Mouse (Mus musculus) thymus, postnatal 14 days (tissue): ENCODE data around the gene Ankrd23.
"Not testable (repeated sequence)": the region's sequence is repeated elsewhere in the genome, so short reads cannot be mapped to it uniquely, and the experiment has no call there.

Experiments
- DNase-seq: peaks from one replicate; pipeline ENCODE4 v3.0.0; 2021

Ankrd23 gene

DNA sequence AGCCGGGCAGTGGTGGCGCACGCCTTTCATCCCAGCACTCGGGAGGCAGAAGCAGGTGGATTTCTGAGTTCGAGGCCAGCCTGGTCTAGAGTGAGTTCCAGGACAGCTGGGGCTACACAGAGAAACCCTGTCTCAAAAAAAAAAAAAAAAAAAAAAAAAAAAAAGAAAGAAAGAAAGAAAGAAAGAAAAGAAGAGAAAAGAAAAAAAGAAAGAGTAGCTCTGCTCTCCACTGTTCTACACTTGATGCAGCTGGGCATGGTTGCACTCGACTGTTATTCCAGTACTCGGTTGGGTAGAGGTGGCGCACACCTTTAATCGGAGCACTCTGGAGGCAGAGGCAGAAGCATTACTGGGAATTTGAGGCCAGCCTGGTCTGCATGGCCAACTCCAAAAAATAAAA, at the start of gene Ankrd23:
Gene Ankrd23 (minus strand): TSS at position 101 of the 400 bp plus-strand sequence.
- DNase-seq: not testable (repeated sequence)

DNA sequence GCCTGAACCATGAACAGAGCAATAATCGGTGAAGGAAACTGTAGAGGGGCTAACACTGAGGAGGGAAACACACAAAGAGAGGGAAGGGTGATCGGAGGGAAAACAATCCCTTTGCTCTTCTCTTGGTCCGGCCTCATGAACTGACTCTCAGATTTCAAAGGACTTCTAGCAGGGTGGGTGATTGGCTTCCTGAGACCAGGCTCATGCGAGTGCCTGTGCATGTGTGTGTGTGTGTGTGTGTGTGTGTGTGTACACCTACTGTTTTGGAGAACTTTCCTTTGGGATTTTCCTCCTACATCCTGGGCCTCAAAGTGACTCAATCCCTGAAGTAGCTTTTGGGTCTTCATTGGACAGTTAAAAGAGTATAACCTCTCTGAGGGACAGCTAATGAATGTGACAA, 49.6 kb upstream of the Ankrd23 start:
- DNase-seq: no peak

DNA sequence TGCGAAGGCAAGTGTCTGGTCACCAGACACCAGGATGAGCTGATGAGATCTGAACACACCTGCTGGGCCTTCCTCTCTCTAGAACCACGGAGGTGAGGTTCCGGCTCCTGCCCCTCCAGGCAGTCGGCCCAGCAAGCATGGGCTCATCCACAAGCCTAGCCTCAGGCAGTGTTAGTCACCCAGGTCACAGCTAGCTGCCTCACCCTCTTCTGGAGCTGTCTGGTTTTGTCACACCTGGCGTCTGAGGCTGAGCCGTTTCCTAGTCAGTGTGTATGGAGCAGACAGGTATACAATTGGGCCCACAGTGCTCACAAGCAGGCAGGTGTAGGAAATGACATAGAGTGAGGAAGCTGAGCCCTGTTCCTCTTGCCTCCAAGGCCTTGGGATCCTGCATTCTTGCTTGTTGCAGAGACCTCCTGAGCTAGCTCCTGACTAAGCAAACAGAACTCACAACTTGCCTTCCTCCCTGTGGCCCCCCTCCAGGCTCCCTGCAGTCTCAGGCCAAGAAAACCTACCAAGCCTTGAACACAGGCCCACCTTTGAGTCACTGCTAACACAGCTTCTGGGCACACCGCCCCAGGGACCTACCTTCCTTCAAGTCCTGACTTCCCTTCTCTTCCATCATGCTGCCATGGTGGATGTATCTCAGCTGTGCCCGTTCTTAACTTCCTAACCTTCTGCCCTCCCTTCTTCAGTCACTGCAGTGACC, 46.9 kb upstream of the Ankrd23 start:
- DNase-seq: no peak

DNA sequence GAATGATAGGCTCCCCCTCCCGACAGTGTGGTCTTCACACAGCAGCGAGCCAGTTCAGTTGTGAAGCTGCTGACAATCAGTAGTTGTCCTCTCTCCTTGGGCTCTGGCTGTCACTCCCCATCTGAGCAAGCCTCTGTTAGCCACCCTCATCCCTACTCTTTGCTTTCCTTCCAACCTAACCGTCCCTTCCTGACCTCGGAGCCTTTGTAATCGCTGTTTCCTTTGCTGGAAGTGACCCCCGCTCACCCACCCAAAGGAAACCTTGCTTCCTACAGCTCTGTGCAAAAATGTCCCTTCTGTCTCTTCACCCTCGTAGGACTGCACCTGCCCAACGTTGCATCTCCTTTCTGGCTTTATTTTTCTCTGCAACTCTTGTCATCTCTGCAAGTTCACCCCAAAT, 45.5 kb upstream of the Ankrd23 start:
- no peak for DNase-seq

DNA sequence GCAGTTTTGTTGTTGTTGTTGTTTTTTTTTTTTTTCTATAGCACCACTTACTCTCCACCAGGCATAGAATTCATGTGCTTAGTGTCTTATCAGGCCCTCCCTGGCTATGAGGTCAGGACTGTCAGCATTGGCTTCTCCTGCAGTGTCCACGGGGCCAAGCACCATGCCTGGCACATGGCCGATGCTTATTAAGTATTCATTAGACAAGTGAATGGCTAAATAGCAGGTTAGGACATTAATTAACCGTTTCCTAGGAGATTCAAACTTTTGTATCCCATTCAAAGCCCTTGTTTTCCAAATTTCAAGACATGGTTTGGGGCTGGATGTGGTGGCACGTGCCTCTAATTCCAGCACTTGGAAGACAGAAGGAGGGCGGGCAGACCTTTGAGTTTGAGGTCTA, 44.6 kb upstream of the Ankrd23 start:
- no peak for DNase-seq

DNA sequence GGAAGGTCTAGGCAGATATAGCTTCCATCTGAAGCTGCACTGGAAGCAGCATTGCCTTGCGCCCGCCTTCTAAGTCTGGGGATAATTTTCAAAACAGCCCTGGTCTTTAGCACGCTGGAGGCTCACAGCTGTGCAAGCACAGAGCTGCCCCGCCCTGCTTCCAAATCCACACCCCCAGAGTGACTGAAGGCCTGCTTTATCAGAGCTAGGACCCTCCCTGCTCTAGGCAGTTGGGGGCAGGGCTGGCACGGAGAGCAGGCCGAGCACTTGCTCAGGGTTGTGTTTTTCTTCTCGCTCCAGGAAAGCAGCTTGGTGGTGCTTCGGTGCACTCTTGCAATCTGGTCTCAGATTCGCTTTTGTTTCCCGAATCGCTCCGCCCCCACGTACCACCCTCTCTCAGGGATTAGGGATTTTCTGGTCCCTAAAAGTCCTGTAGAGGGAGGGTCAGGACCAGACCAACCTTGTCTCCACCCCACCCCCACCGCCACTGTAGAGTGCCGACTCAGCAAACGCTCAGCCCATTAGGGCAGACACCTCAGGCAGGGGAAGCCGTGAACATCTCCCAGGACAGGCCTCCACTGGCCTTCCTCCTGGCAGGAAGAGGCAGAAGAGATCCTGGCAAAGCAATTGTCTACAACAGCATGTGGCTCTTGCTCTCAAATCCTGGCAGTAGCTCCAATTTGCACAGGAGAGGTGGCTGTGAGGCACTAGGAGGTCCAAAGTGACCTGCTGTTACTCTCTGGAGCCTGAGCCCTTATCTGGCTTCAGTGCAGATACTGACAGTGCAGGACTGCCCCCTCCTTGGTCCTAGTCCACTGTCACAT, 43.9 kb upstream of the Ankrd23 start:
- peak; percentile 20 for DNase-seq

DNA sequence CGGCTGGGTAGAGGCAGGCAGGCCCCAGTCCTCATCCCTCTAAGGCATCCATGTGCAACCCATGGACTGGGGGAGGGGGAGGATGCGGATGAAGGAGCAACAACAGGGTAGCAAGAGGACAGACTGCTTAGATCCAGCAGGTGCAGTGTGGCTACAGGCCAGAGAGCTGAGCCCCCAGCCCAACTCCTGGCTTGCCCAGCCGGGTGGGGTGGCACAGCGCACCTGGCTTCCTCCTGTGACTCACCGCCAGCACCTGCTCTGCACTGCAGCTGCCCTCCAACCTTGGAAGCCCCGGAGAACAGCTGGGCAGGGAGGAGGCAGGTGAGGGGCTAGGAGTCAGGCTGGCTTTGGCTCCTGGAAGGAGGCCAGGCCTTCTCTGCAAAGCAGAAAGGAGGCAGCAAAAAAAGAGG, 43.3 kb upstream of the Ankrd23 start:
- peak; percentile 82 for DNase-seq

DNA sequence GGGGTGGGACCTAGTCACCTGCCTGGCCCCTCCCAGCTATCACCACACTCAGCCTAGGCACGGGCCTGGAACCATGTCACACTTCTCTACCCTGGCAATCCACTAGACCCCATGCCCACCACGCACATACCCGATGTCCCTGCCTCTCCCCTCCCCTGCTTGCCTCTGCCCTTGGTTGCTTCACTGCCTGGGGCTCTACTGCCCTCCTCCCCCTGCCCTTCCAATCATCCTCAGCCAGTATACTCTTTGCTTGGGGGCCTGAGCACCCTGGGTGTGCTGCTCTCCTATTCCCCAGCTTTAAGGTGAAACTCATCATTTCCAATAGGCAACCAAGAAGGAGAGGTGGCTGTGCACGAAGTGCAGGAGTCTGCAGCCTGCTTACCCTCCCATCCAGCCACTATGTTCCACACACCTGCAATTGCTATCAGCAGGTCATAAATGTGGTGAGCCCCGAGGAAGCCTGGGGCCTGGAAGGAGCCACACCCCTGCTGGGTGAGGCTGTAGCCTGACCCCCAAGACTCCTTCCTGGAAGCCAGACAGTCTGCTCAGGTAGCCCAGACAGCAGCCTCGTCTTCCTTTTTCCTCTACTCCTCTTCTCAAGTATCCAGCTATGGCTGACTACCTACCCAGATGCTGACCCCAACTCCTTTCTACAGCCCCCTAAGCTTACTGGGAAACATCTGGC, 40.5 kb upstream of the Ankrd23 start:
- DNase-seq: no peak

DNA sequence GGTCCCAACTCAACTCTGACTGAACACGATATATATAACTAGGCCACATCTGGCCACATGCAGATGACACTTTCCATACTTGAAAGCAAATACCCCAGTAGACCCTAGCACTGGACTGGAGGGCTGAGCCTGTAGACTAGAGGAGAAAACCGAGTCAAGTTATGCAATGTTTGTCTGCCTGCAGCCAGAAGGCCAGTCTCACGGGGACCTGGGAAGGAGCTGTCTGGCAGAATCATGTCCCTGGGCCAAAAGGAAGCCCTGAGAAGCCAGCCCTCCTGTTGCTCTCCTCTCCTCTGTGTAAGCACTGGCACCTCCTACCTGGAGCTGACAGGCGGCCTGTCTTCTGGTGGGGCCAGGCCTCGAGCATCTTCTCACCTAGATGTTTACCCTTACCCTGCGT, 38.7 kb upstream of the Ankrd23 start:
- no peak for DNase-seq

DNA sequence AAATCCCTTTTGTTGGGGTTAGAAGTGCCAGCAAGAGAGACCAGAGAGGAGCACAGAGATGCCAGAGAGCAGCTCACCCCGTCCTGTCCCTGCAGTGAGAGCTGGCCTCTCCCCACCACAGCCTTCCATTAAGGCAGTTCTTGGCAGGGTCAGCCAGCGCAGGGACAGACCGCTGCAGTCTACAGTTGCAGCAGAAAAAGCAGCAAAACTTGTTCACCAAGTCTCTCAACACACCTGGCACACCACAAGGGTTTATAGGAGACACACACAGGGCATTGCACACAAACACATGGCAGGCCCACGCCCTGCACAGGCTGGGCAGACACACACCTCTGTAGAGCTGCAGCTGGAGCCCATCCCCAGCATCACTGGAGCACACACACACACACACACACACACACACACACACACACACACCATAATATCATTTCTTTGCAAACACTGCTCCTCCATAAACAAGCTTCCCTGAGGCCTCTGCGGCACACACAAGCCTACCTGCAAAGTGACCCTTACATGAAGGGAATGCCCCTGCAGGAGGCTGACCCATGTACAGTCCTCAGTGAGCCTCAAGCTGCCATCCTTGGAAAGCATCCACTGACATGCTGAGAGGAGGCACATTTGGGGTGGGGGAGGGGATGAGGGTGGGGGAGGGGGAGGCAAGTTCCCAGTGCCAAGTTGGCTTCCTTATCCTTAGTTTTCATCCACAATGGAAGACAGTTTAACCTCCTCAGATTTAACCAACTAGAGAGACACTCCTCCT, 37.7 kb upstream of the Ankrd23 start:
- no peak for DNase-seq

DNA sequence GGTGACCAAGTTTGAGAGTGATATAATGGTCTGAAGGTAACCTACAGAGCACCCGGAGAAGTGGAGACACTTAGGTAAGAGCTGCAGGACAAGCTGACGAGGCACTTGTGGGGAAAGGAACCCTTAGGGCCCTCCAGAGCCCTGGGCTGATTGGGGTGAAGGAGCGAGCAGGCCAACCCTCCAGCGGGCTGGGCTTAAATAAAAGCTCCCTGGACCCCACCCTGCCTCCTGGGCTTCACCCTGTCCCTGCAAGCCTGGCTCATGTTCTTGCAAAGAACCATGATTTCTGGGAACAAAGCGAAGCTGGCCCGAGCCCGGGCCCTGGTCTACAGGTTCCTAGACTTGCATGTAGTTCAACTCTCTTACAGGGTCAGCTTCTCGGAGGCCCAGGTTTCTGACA, 36.8 kb upstream of the Ankrd23 start:
- DNase-seq: no peak

DNA sequence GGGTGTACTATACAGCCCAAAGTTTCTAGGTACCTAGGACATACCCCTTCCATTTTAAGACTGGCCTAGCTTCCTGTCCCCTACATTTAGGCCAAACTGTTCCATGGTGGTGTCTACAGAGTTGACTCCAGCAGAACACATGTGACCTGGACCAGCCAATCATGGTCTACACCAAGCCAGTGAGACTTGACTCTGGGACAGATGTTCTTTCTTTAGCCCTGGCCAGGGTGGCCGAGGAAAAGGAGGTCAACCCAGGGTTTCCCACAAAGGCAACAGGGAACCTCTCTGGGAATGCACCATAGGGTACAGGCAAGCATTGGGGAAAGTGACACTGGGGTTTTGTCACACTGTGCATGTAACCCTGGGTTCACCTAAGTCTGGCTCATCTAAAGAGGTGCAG, 36.0 kb upstream of the Ankrd23 start:
- DNase-seq: no peak

DNA sequence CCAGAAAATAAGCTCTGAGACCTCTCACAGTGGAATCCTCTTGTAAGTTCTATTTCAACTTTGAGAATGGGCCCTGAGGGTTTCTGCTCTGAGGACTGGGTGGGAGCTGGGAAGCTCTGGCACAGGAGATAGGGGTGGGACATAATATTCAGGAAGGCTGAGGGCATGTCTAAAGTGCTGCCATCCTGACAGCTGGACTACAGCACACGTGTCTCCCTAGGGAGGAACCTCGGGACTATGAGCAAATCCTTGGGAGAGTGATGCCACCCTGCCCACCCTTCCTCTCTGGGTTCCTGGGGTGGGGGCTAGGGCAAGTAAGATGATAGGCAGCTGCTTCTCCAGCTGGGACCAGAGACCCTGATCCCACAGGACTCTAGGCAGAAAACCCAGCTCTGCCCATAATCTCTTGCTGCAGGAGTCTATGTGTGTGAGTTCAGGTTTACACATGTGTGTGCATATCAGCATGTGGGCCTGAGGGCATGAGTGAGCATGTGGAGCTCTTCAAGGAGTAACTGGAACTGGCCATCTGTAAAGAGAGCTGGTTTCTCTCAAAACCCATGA, 35.5 kb upstream of the Ankrd23 start:
- no peak for DNase-seq

DNA sequence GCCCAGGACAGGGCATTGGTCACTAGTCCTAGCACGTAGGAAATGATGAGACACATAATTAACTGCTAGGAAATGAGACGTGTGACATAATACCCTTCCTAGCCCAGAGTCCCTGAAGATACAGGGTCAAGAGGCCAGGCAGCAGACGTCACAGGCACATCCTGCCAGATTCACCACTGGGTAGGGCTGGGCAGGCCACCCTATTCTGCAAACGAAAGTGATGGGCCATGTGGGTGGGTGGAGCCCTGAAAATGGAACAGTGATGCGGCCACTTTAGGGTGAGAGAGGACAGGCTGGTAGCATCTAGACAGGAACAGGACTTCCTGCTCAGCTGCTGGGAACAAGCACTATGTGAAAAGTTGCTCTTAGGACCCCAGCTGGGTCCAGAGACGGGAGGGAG, 34.9 kb upstream of the Ankrd23 start:
- no peak for DNase-seq

DNA sequence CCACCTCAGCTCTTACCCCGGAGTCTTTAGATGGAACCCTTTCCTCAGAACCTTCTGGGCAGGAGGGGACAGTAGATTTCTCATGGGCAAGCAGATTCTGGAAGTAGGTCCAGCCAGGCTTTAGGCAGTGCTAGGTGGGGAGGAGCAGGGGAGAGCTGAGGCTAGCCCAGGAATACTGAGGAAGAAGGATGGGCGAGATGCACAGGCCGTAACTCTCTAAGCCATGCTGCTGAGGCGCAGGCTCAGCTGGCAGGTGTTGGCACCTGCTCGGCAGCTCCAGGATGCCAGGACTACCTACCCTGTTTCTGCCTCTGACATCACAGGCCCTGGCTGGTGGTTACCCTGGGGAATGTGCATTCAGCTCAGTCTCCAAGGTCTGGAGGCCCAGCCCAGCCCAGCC, 33.6 kb upstream of the Ankrd23 start:
- no peak for DNase-seq

DNA sequence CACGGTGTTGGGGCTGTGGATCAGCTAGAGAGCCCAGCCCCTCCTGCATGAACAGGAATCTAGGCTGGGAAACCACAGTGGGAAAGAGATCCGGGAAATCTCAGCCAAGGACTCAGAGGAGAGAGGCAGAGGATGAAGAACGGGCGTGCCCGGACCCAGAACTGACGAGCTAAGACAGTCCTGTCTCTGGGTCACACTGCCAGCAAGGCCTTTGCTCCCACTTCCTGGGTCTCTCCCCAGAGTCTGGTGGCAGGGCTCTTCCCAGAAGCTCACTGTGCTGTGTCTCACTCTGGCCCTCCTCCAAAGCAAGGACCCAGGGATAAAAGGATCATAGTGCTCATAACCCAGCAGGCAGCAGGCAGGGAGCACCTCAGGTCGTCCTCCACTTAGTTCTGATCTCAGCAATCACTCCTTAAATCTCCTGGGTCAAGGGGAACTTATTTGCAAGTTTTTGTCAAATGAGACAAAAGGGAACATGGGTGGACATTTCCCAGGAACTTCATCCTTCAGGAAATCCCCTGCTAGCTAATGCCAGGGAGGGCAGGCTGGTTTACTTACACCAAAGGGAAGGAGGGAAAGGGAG, 33.1 kb upstream of the Ankrd23 start:
- DNase-seq: no peak

DNA sequence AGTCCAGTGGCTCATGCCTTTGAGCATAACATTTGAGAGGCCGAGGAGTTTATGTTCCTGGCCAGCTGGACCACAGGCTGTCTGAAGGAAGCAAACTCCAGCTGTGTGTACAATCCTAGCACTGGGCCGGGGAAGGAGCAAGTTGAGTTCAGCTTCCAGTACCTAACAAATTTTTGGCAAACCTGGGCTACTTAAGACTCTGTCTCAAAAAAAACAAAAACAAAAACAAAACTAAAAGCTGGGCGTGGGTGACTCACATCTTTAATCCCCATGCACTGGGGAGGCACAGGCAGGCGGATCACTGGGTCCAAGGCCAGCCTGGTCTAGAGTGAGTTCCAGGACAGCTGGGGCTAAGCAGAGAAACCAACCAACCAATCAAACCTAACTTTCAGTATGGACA, 32.1 kb upstream of the Ankrd23 start:
- DNase-seq: no peak

DNA sequence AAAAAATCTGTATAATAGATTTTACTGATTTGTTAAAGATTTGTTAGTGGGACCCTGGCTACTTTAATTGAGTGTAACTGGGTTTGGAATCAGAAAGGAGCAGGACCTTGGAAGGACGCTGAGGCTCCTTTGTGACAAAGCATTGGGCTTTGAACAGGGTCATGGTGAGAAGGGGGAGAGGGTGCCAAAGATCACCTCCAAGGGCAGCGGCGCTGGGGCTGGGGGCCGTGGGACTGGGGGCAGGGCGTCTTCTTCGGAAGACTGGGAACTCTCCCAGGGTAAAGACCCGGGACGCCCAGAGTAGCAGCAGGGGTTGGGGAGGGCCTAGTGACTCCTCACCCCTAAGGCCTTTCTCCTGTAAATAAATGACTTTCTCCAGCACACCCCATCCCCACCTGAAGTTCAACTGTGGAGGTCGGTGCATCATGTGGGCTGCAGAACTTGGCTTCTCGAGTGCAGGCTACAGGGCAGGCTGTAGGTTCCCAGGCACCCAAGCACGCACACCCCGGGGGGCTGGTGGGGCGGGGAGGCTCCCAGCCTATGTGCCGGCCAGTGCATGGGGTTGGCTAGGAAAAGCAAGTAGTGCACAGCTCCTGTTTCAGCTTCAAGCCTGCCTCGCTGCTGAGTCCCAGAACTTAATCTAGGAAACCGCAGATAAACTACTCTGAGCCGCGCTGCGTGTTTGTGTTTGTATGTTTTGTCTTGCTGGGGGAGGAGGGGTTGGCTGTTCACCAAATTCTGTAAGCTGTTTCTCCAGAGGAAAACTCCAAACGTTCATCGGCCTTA, 31.3 kb upstream of the Ankrd23 start:
- no peak for DNase-seq

DNA sequence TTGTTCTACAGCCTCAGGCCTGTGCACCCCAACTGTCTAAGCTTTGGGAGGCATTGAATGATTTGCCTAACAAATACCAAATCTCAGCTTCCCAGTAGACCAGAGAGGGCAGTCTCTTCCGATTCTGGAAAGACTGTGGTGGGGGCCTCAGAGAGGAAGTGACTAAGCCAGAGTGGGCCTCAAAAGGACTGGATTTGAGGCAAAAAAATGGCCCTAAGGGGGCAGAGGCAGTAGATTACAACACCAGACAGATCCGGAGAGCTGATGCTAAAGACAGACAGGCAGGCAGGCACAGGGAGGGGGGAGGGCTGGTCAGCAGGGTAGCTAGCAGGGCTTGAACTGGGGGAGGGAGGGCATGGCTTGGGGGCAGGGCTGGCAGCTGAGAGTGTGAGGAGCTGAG, 29.7 kb upstream of the Ankrd23 start:
- DNase-seq: no peak

DNA sequence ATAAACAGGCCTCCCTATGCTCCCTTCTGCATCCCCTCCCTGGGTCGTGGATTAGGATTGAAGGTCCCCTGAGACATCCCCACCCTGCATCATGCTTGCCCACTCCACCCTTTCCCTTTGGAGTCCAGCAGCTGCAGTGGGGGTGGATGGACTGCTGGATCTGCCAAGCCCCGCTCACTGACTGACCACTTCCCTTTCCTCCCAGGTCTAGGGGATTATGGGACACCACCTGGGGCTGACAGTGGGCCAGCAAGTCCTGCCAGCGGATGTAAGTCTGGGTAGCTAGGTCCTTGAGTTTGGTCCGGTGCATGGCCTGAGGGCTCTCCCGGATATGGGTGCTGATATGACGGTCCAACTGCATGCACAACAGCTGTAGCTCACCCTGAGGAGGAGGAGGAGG, 27.4 kb upstream of the Ankrd23 start:
- no peak for DNase-seq

DNA sequence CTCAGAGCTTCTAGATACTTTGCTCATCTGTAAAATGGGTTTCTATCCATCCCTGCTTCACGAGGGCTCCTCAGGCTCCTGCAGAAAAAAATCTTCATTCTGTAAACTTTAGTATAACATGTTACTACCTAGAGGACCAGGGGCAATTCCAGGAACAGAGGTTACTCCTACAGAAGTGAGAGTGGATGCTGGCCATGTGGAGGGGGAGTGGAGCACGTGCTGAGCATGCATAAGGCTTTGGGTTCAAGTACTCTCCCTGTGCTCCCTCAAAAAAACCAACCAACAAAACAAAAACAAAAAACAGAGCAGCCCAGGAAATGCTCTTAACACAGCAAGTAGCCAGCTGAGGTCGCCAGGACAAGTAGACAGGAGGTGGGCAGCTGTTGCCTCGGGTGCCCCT, 26.9 kb upstream of the Ankrd23 start:
- no peak for DNase-seq

DNA sequence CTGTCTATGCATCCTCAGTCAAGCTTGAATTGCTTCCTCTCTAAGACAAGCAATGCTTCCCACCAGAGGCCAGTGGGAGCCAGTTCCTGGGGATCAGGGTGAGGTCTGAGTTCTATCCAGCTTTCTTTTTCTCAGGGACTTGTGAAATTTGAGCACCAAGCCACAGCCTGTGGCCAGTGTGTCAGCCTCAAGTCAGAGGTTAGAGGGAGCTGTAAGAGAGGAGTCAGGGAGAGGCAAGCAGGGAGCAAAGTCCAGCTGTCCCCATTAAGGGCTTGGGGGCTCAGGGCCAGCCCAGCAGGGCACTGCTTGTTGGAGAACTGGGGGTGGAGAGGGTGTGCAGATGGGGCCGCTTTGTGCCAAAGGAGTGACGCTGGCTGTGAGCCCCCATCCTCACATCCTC, 26.5 kb upstream of the Ankrd23 start:
- DNase-seq: no peak
